In the genomic region with DNA sequence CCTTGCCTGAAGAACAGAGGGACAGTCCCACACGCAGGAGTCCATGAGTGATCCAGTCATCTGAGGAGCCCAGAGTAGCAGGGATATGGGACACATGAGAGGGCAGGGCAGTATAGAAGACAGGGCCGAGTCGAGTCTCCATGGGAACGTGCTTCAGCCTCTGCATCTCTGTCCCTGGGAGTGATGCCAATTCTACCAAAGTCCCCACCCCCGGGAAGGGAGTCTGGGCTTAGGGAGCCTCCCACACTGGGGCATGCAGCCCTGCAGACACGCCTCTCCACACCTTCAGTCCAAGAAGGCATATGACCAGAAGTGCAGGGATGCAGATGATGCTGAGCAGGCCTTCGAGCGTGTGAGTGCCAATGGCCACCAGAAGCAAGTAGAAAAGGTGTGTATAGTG, we compare ENCODE assay signal across 11 mouse cellular contexts. TPM values are rescaled to one million over a fixed set of nuclear protein-coding genes. Genes with fewer than 3 reads are reported as not detected.
DNase-seq lines count a peak whose midpoint lies in the region; ATAC-seq and TF ChIP-seq lines count a peak whose summit lies in the region.
"Had no signal": no experiment of that assay in that cellular context is flagged by ENCODE, and none has a peak within 500 bp of the region (broad histone marks: within the 10 kb centered on the region; RNA-seq: fewer than 3 reads in every experiment).

No protein-coding gene starts in this region.

- no peak overlapping the region for H3K9ac ChIP-seq in forebrain, embryonic 15.5 days (replicated peaks)
- H3K9ac ChIP-seq in forebrain, embryonic 11.5 days (ENCODE audit: low read length) = no peak overlapping the region
- no peak overlapping the region for H3K9ac ChIP-seq in kidney, postnatal 0 days (ENCODE audit: low read depth, low read length)
- H3K9ac ChIP-seq: hindbrain, embryonic 15.5 days had no signal

- H3K36me3 ChIP-seq in forebrain, embryonic 15.5 days = peaks cover 4% of the 10 kb centered on the region; the same call in 1 of the 2 replicates
- no peaks in the 10 kb centered on the region for H3K36me3 ChIP-seq in forebrain, embryonic 11.5 days (ENCODE audit: control insufficient read depth, insufficient read depth, low read length)
- no peaks in the 10 kb centered on the region for H3K36me3 ChIP-seq in kidney, postnatal 0 days (ENCODE audit: insufficient read depth, low read length)

- 41% methylated on average over 8 of the region's 8 CpGs for WGBS in forebrain, embryonic 15.5 days
- 76% methylated on average over 8 of the region's 8 CpGs for WGBS in forebrain, embryonic 11.5 days
- 29% methylated on average over 8 of the region's 8 CpGs for WGBS in kidney, postnatal 0 days

- no peak overlapping the region for H3K4me3 ChIP-seq in forebrain, embryonic 15.5 days
- no peak overlapping the region for H3K4me3 ChIP-seq in forebrain, embryonic 11.5 days (ENCODE audit: low read depth, low read length)
- no peak overlapping the region for H3K4me3 ChIP-seq in kidney, postnatal 0 days (replicated peaks; ENCODE audit: low read depth, low read length)
- H3K4me3 ChIP-seq: hindbrain, embryonic 15.5 days; megakaryocyte, embryonic 14.5 days had no signal

- ATAC-seq in forebrain, embryonic 15.5 days (replicated peaks) = peak; percentile 38
- no peak for ATAC-seq in forebrain, embryonic 11.5 days (replicated peaks; ENCODE audit: low FRiP score)
- ATAC-seq in kidney, postnatal 0 days (replicated peaks; ENCODE audit: low FRiP score, low read depth) = no peak; the same call in 1 of the 2 replicates
- ATAC-seq in activated CD4-positive, CD25-positive, alpha-beta regulatory T cell, adult 4 months = no peak

- TF ChIP-seq CTCF in kidney, postnatal 0 days (IDR thresholded peaks at IDR 0.05; ENCODE audit: low read depth) = no peak

- no peak for DNase-seq in forebrain, embryonic 11.5 days (ENCODE audit: low spot score)
- peak; percentile 47 for DNase-seq in layer of hippocampus, adult 11-12 months (ENCODE audit: low spot score)
- DNase-seq in layer of hippocampus, adult 9-10 months (ENCODE audit: low spot score) = no peak
- DNase-seq in 3T3-L1 (ENCODE audit: low read depth, low spot score) = peak; percentile 36
- DNase-seq in kidney, postnatal 0 days (ENCODE audit: low spot score) = peak; percentile 68
- no peak for DNase-seq in gastrocnemius, postnatal 10 days
- DNase-seq: thymus, adult 18-20 months had no signal

- H3K9me3 ChIP-seq in forebrain, embryonic 15.5 days = no peaks in the 10 kb centered on the region
- H3K9me3 ChIP-seq in forebrain, embryonic 11.5 days (ENCODE audit: control insufficient read depth, low read length) = no peaks in the 10 kb centered on the region
- no peaks in the 10 kb centered on the region for H3K9me3 ChIP-seq in kidney, postnatal 0 days (replicated peaks; ENCODE audit: low read length)
- H3K9me3 ChIP-seq: hindbrain, embryonic 15.5 days; megakaryocyte, embryonic 14.5 days had no signal

- no peaks in the 10 kb centered on the region for H3K27me3 ChIP-seq in forebrain, embryonic 15.5 days
- no peaks in the 10 kb centered on the region for H3K27me3 ChIP-seq in forebrain, embryonic 11.5 days (ENCODE audit: control insufficient read depth, insufficient read depth, low read length)
- H3K27me3 ChIP-seq in kidney, postnatal 0 days (ENCODE audit: insufficient read depth, low read length) = no peaks in the 10 kb centered on the region
- H3K27me3 ChIP-seq: hindbrain, embryonic 15.5 days had no signal

- no peak overlapping the region for H3K27ac ChIP-seq in forebrain, embryonic 15.5 days (replicated peaks)
- H3K27ac ChIP-seq in forebrain, embryonic 11.5 days (ENCODE audit: low read depth, low read length) = no peak overlapping the region
- H3K27ac ChIP-seq in kidney, postnatal 0 days = no peak overlapping the region
- H3K27ac ChIP-seq: hindbrain, embryonic 15.5 days had no signal

- peaks cover 16% of the 10 kb centered on the region for H3K4me1 ChIP-seq in forebrain, embryonic 15.5 days
- H3K4me1 ChIP-seq in forebrain, embryonic 11.5 days (replicated peaks; ENCODE audit: control insufficient read depth, insufficient read depth, low read length) = peaks cover 3% of the 10 kb centered on the region
- H3K4me1 ChIP-seq in kidney, postnatal 0 days (replicated peaks; ENCODE audit: insufficient read depth, low read length) = no peaks in the 10 kb centered on the region

- H3K4me2 ChIP-seq in forebrain, embryonic 15.5 days (replicated peaks) = no peak overlapping the region
- H3K4me2 ChIP-seq in forebrain, embryonic 11.5 days (ENCODE audit: low read depth, low read length, severe bottlenecking) = no peak overlapping the region
- no peak overlapping the region for H3K4me2 ChIP-seq in kidney, postnatal 0 days (ENCODE audit: low read length)
- H3K4me2 ChIP-seq: hindbrain, embryonic 15.5 days had no signal

RNA-seq across cellular contexts. Expression of a gene that starts 33.2 kb away (rescaled TPM):
- 0.33 and 0.60 TPM in 2 replicates for polyA plus RNA-seq in forebrain, embryonic 15.5 days (2015; fragmentation: Nextera tagmentation; extraction: Ambion mirVana)
- polyA plus RNA-seq in forebrain, embryonic 11.5 days (2014; fragmentation: Nextera tagmentation; extraction: Ambion mirVana) = 0.40 and 0.69 TPM in 2 replicates
- 1.1 and 1.3 TPM in 2 replicates for polyA plus RNA-seq in kidney, postnatal 0 days (2015; fragmentation: Nextera tagmentation; extraction: Ambion mirVana)
- polyA plus RNA-seq in activated CD4-positive, CD25-positive, alpha-beta regulatory T cell, adult 4 months (2017; shearing (Covaris generic)) = 10 to 100 TPM; 37.9 to 40.7 TPM
- total RNA-seq in gastrocnemius, postnatal 10 days (2021) = 1 to 10 TPM; 2.0 to 4.2 TPM

RNA-seq across cellular contexts. Expression of a gene that starts 42.3 kb away (rescaled TPM):
- 511 and 552 TPM in 2 replicates for polyA plus RNA-seq in forebrain, embryonic 15.5 days (2015; fragmentation: Nextera tagmentation; extraction: Ambion mirVana)
- polyA plus RNA-seq in forebrain, embryonic 11.5 days (2014; fragmentation: Nextera tagmentation; extraction: Ambion mirVana) = 519 and 560 TPM in 2 replicates
- polyA plus RNA-seq in kidney, postnatal 0 days (2015; fragmentation: Nextera tagmentation; extraction: Ambion mirVana) = 452 and 462 TPM in 2 replicates
- 10 to 100 TPM; 31.0 to 31.4 TPM for polyA plus RNA-seq in activated CD4-positive, CD25-positive, alpha-beta regulatory T cell, adult 4 months (2017; shearing (Covaris generic))
- 100 to 1,000 TPM; 158 to 160 TPM for total RNA-seq in gastrocnemius, postnatal 10 days (2021)

Comparison
In these comparisons a context has a peak if more than half of its experiments do, and no peak if none do; other contexts are left out.
1. DNase-seq: peak in layer of hippocampus, adult 11-12 months (single experiment), 3T3-L1 (single experiment) and kidney, postnatal 0 days (single experiment); none in forebrain, embryonic 11.5 days (single experiment), layer of hippocampus, adult 9-10 months (single experiment) and gastrocnemius, postnatal 10 days (single experiment).
2. RNA of a gene that starts 33.2 kb away (polyA plus RNA-seq): 37.9 to 40.7 TPM in activated CD4-positive, CD25-positive, alpha-beta regulatory T cell, adult 4 months; 1.1 to 1.3 TPM in kidney, postnatal 0 days, 0.33 to 0.60 TPM in forebrain, embryonic 15.5 days and 0.40 to 0.69 TPM in forebrain, embryonic 11.5 days; every median in the first group is over 10 times any median in the second.
3. RNA of a gene that starts 42.3 kb away (polyA plus RNA-seq): 511 to 552 TPM in forebrain, embryonic 15.5 days, 519 to 560 TPM in forebrain, embryonic 11.5 days and 452 to 462 TPM in kidney, postnatal 0 days; 31.0 to 31.4 TPM in activated CD4-positive, CD25-positive, alpha-beta regulatory T cell, adult 4 months; every median in the first group is over 10 times any median in the second.